ENCODE assay signal across 22 mouse cellular contexts in the genomic region with DNA sequence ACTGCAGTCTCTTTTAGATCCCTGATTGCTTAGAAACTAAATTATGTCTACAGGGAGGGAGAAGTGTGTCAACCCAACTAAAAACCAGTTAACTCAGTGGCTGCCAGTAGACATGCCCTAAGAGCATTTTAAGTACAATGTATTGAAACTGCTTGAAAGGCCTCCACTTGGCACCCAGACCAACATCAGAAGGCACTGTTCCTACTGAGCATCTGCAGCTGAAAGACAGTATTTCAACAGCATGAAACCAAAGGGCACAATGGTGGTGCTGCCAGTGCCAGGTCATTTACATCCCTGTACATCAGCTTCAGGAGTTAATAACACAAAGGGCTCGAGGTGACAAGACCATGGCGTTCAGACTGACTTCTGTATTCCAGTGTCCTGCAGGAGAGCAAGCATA. TPM values are rescaled to one million over a fixed set of nuclear protein-coding genes. Genes with fewer than 3 reads are reported as not detected.
DNase-seq lines count a peak whose midpoint lies in the region; ATAC-seq and TF ChIP-seq lines count a peak whose summit lies in the region.
"Had no signal": no experiment of that assay in that cellular context is flagged by ENCODE, and none has a peak within 500 bp of the region (broad histone marks: within the 10 kb centered on the region; RNA-seq: fewer than 3 reads in every experiment).

No protein-coding gene starts in this region.

- H3K36me3 ChIP-seq in forebrain, embryonic 13.5 days (ENCODE audit: poor library complexity, severe bottlenecking) = no peaks in the 10 kb centered on the region
- H3K36me3 ChIP-seq in forebrain, embryonic 12.5 days (replicated peaks) = no peaks in the 10 kb centered on the region
- no peaks in the 10 kb centered on the region for H3K36me3 ChIP-seq in hindbrain, embryonic 15.5 days
- H3K36me3 ChIP-seq in hindbrain, embryonic 11.5 days (ENCODE audit: control insufficient read depth, insufficient read depth, low read length) = no peaks in the 10 kb centered on the region
- H3K36me3 ChIP-seq in midbrain, embryonic 16.5 days (ENCODE audit: control insufficient read depth, insufficient read depth, low read length) = no peaks in the 10 kb centered on the region
- H3K36me3 ChIP-seq in midbrain, embryonic 10.5 days = no peaks in the 10 kb centered on the region
- H3K36me3 ChIP-seq: heart, embryonic 13.5 days; limb, embryonic 12.5 days had no signal

- no peak for TF ChIP-seq POLR2A in embryonic fibroblast, embryonic 13.5 days (IDR thresholded peaks at IDR 0.05; ENCODE audit: low read depth, low read length)

- H3K27me3 ChIP-seq in forebrain, embryonic 13.5 days = no peaks in the 10 kb centered on the region
- H3K27me3 ChIP-seq in forebrain, embryonic 12.5 days = no peaks in the 10 kb centered on the region
- H3K27me3 ChIP-seq in hindbrain, embryonic 15.5 days = no peaks in the 10 kb centered on the region
- H3K27me3 ChIP-seq in hindbrain, embryonic 11.5 days (ENCODE audit: control insufficient read depth, insufficient read depth, low read length) = no peaks in the 10 kb centered on the region
- no peaks in the 10 kb centered on the region for H3K27me3 ChIP-seq in midbrain, embryonic 16.5 days (ENCODE audit: control insufficient read depth, insufficient read depth, low read depth, low read length)
- peaks cover 19% of the 10 kb centered on the region for H3K27me3 ChIP-seq in midbrain, embryonic 10.5 days (ENCODE audit: low read depth, poor library complexity, severe bottlenecking)
- H3K27me3 ChIP-seq: heart, embryonic 13.5 days had no signal

- no peak for TF ChIP-seq CTCF in embryonic fibroblast, embryonic 13.5 days (IDR thresholded peaks at IDR 0.05; ENCODE audit: borderline replicate concordance, insufficient read depth, low read length)

- no peaks in the 10 kb centered on the region for H3K9me3 ChIP-seq in forebrain, embryonic 13.5 days (replicated peaks)
- no peaks in the 10 kb centered on the region for H3K9me3 ChIP-seq in forebrain, embryonic 12.5 days
- H3K9me3 ChIP-seq in hindbrain, embryonic 15.5 days = no peaks in the 10 kb centered on the region
- H3K9me3 ChIP-seq in hindbrain, embryonic 11.5 days (ENCODE audit: control insufficient read depth, low read length) = no peaks in the 10 kb centered on the region
- H3K9me3 ChIP-seq in midbrain, embryonic 16.5 days (replicated peaks; ENCODE audit: control insufficient read depth, low read length, poor library complexity, severe bottlenecking) = no peaks in the 10 kb centered on the region
- no peaks in the 10 kb centered on the region for H3K9me3 ChIP-seq in midbrain, embryonic 10.5 days (replicated peaks)
- H3K9me3 ChIP-seq: heart, embryonic 13.5 days; limb, embryonic 12.5 days had no signal

- no peak overlapping the region for H3K4me2 ChIP-seq in forebrain, embryonic 13.5 days
- no peak overlapping the region for H3K4me2 ChIP-seq in forebrain, embryonic 12.5 days
- H3K4me2 ChIP-seq in hindbrain, embryonic 15.5 days = peak overlapping the region; percentile 3; the same call in 1 of the 2 replicates
- no peak overlapping the region for H3K4me2 ChIP-seq in hindbrain, embryonic 11.5 days (replicated peaks; ENCODE audit: low read depth, low read length)
- H3K4me2 ChIP-seq in midbrain, embryonic 16.5 days (ENCODE audit: low read length) = peak overlapping the region; percentile 1
- H3K4me2 ChIP-seq: heart, embryonic 13.5 days; limb, embryonic 12.5 days; liver, embryonic 11.5 days; midbrain, embryonic 11.5 days had no signal

- H3K27ac ChIP-seq in forebrain, embryonic 13.5 days = peak overlapping the region; percentile 31; the same call in 1 of the 2 replicates
- H3K27ac ChIP-seq in forebrain, embryonic 12.5 days = no peak overlapping the region
- H3K27ac ChIP-seq in hindbrain, embryonic 15.5 days (replicated peaks) = peak overlapping the region; percentile 42; the same call in 1 of the 2 replicates
- no peak overlapping the region for H3K27ac ChIP-seq in hindbrain, embryonic 11.5 days (ENCODE audit: low read depth, low read length)
- H3K27ac ChIP-seq in midbrain, embryonic 16.5 days (ENCODE audit: low read length) = no peak overlapping the region
- H3K27ac ChIP-seq in midbrain, embryonic 10.5 days (replicated peaks) = no peak overlapping the region
- 0 out of 2 replicates have a peak overlapping the region, but pooled peaks have one; percentile 7 for H3K27ac ChIP-seq in embryonic fibroblast, embryonic 13.5 days (ENCODE audit: insufficient read depth, low read length)
- H3K27ac ChIP-seq: heart, embryonic 13.5 days; limb, embryonic 12.5 days had no signal

- no peak for DNase-seq in hindbrain, embryonic 11.5 days (ENCODE audit: low spot score)
- no peak for DNase-seq in midbrain, embryonic 10.5 days (ENCODE audit: low spot score)
- DNase-seq in kidney, adult 11 months = no peak
- DNase-seq: adrenal gland, adult 8-10 months; cerebellum, adult 8-10 months; gastrocnemius, postnatal 14 days; heart, adult 18-20 months; heart, postnatal 14 days; kidney, adult 18-20 months; kidney, postnatal 4 days; lung, adult 18-20 months; lung, postnatal 10 days had no signal

- 57% methylated on average over 2 of the region's 2 CpGs for WGBS in forebrain, embryonic 13.5 days
- WGBS in forebrain, embryonic 12.5 days = 76% methylated on average over 2 of the region's 2 CpGs
- WGBS in hindbrain, embryonic 15.5 days = 25% methylated on average over 2 of the region's 2 CpGs
- WGBS in hindbrain, embryonic 11.5 days = 71% methylated on average over 2 of the region's 2 CpGs
- 43% methylated on average over 2 of the region's 2 CpGs for WGBS in midbrain, embryonic 16.5 days
- 83% methylated on average over 2 of the region's 2 CpGs for WGBS in midbrain, embryonic 10.5 days

- ATAC-seq in forebrain, embryonic 13.5 days = no peak
- ATAC-seq in forebrain, embryonic 12.5 days (ENCODE audit: low FRiP score) = no peak
- ATAC-seq in hindbrain, embryonic 15.5 days (ENCODE audit: low FRiP score, low read depth) = no peak
- no peak for ATAC-seq in hindbrain, embryonic 11.5 days (ENCODE audit: low FRiP score)
- no peak for ATAC-seq in midbrain, embryonic 16.5 days
- ATAC-seq: activated CD4-positive, CD25-positive, alpha-beta regulatory T cell, adult 4 months had no signal

- no peak overlapping the region for H3K4me3 ChIP-seq in forebrain, embryonic 13.5 days
- H3K4me3 ChIP-seq in forebrain, embryonic 12.5 days (replicated peaks) = no peak overlapping the region
- H3K4me3 ChIP-seq in hindbrain, embryonic 15.5 days = no peak overlapping the region
- H3K4me3 ChIP-seq in hindbrain, embryonic 11.5 days (ENCODE audit: low read depth, low read length) = no peak overlapping the region
- H3K4me3 ChIP-seq in midbrain, embryonic 16.5 days (ENCODE audit: low read depth, low read length) = no peak overlapping the region
- no peak overlapping the region for H3K4me3 ChIP-seq in midbrain, embryonic 10.5 days
- no peak overlapping the region for H3K4me3 ChIP-seq in embryonic fibroblast, embryonic 13.5 days (ENCODE audit: insufficient read depth, low read length)
- H3K4me3 ChIP-seq: heart, embryonic 13.5 days; limb, embryonic 12.5 days had no signal

- H3K4me1 ChIP-seq in forebrain, embryonic 13.5 days = peaks cover 41% of the 10 kb centered on the region
- peaks cover 13% of the 10 kb centered on the region for H3K4me1 ChIP-seq in forebrain, embryonic 12.5 days
- H3K4me1 ChIP-seq in hindbrain, embryonic 15.5 days (replicated peaks) = peaks cover 62% of the 10 kb centered on the region
- no peaks in the 10 kb centered on the region for H3K4me1 ChIP-seq in hindbrain, embryonic 11.5 days (replicated peaks; ENCODE audit: control insufficient read depth, insufficient read depth, low read length)
- peaks cover 50% of the 10 kb centered on the region for H3K4me1 ChIP-seq in midbrain, embryonic 16.5 days (ENCODE audit: control insufficient read depth, insufficient read depth, low read length)
- H3K4me1 ChIP-seq in midbrain, embryonic 10.5 days = peaks cover 24% of the 10 kb centered on the region
- peaks cover 21% of the 10 kb centered on the region for H3K4me1 ChIP-seq in embryonic fibroblast, embryonic 13.5 days (ENCODE audit: control insufficient read depth, insufficient read depth, low read length)

- no peak overlapping the region for H3K9ac ChIP-seq in forebrain, embryonic 13.5 days
- no peak overlapping the region for H3K9ac ChIP-seq in forebrain, embryonic 12.5 days
- 0 out of 2 replicates have a peak overlapping the region, but pooled peaks have one; percentile 10 for H3K9ac ChIP-seq in hindbrain, embryonic 15.5 days
- no peak overlapping the region for H3K9ac ChIP-seq in hindbrain, embryonic 11.5 days (ENCODE audit: low read depth, low read length)
- no peak overlapping the region for H3K9ac ChIP-seq in midbrain, embryonic 16.5 days (ENCODE audit: low read depth, low read length)
- H3K9ac ChIP-seq: heart, embryonic 13.5 days; limb, embryonic 12.5 days had no signal

RNA-seq across cellular contexts. Expression of gene Ncam1, which starts 5.5 kb away (rescaled TPM):
- polyA plus RNA-seq in forebrain, embryonic 13.5 days (2015; fragmentation: Nextera tagmentation; extraction: Ambion mirVana) = 217 and 226 TPM in 2 replicates
- polyA plus RNA-seq in forebrain, embryonic 12.5 days (2016; fragmentation: Nextera tagmentation; extraction: Ambion mirVana) = 132 and 161 TPM in 2 replicates
- polyA plus RNA-seq in hindbrain, embryonic 15.5 days (2015; fragmentation: Nextera tagmentation; extraction: Ambion mirVana) = 442 and 493 TPM in 2 replicates
- 137 and 143 TPM in 2 replicates for polyA plus RNA-seq in hindbrain, embryonic 11.5 days (2014; fragmentation: Nextera tagmentation; extraction: Ambion mirVana)
- 600 and 646 TPM in 2 replicates for polyA plus RNA-seq in midbrain, embryonic 16.5 days (2015; fragmentation: Nextera tagmentation; extraction: Ambion mirVana)
- polyA plus RNA-seq in midbrain, embryonic 10.5 days (2016; fragmentation: Nextera tagmentation; extraction: Ambion mirVana) = 48.9 and 94.9 TPM in 2 replicates
- 182 and 218 TPM in 2 replicates for polyA plus RNA-seq in embryonic fibroblast, embryonic 13.5 days (2011; ENCODE audit: insufficient read length, low read depth, missing spikeins)

Comparison
In these comparisons a context has a peak if more than half of its experiments do, and no peak if none do; other contexts are left out.
1. H3K27ac ChIP-seq: peak in forebrain, embryonic 13.5 days (single experiment), hindbrain, embryonic 15.5 days (single experiment) and embryonic fibroblast, embryonic 13.5 days (single experiment); none in forebrain, embryonic 12.5 days (single experiment), hindbrain, embryonic 11.5 days (single experiment), midbrain, embryonic 16.5 days (single experiment) and midbrain, embryonic 10.5 days (single experiment).
2. H3K4me2 ChIP-seq: peak in hindbrain, embryonic 15.5 days (single experiment) and midbrain, embryonic 16.5 days (single experiment); none in forebrain, embryonic 13.5 days (single experiment), forebrain, embryonic 12.5 days (single experiment) and hindbrain, embryonic 11.5 days (single experiment).